Mouse (Mus musculus) liver, embryonic 13.5 days (tissue): ENCODE measurements around the gene Prpf40b. TPM values are rescaled to one million over a fixed set of nuclear protein-coding genes. Genes with fewer than 3 reads are reported as not detected.

Experiments used
- ATAC-seq: fragments of 200-750 bp; cut with Nextera tagmentation; 2 replicates; pipeline ENCODE4 v1.8.0; 2017; ENCODE audit warnings: low read depth, mild to moderate bottlenecking, moderate number of reproducible peaks, moderate library complexity
- DNase-seq: peaks from one replicate; pipeline ENCODE4 v3.0.0; 2022
- H3K27ac ChIP-seq: fragments of 300-500 bp; sonication (generic); 2 replicates; pipeline ENCODE4 v1.5.1; 2015; ENCODE audit warnings: moderate library complexity, mild to moderate bottlenecking, inconsistent platforms
- H3K27me3 ChIP-seq: fragments of 300-500 bp; sonication (generic); 2 replicates; pipeline ENCODE4 v1.6.1; 2015; ENCODE audit warnings: mild to moderate bottlenecking, inconsistent platforms
- H3K36me3 ChIP-seq: fragments of 300-500 bp; sonication (generic); 2 replicates; pipeline ENCODE4 v1.6.1; 2015; ENCODE audit warnings: mild to moderate bottlenecking, inconsistent platforms
- H3K4me1 ChIP-seq: fragments of 300-500 bp; sonication (generic); replicated peaks from 2 replicates; pipeline ENCODE4 v1.6.1; 2015; ENCODE audit warnings: inconsistent platforms
- H3K4me2 ChIP-seq: fragments of 300-500 bp; sonication (generic); 2 replicates; pipeline ENCODE4 v1.6.1; 2015; ENCODE audit warnings: inconsistent platforms, mild to moderate bottlenecking, moderate library complexity
- H3K4me3 ChIP-seq: fragments of 300-500 bp; sonication (generic); replicated peaks from 2 replicates; pipeline ENCODE4 v1.5.1; 2015; ENCODE audit warnings: mild to moderate bottlenecking, inconsistent platforms
- H3K9ac ChIP-seq: fragments of 300-500 bp; sonication (generic); 2 replicates; pipeline ENCODE4 v1.6.1; 2015; ENCODE audit warnings: mild to moderate bottlenecking, inconsistent platforms
- H3K9me3 ChIP-seq: fragments of 300-500 bp; sonication (generic); replicated peaks from 2 replicates; pipeline ENCODE4 v1.6.1; 2016; ENCODE audit warnings: inconsistent platforms
- WGBS: fragments of 180-500 bp; shearing (Covaris S2); methylation state at CpG from one replicate; pipeline ENCODE4 v1.1.7; 2015; ENCODE audit not compliant: insufficient replicate concordance; 5-methylcytosine and 5-hydroxymethylcytosine counted together
- polyA plus RNA-seq: library from polyadenylated mRNA; unstranded; fragments of >200 nt; fragmentation: Nextera tagmentation; extraction: Ambion mirVana; gene quantifications from 2 replicates; pipeline ENCODE4 v1.2.1, GENCODE M21; 2015

Prpf40b gene
- polyA plus RNA-seq, 1 experiment from 2014 or later = 8.9 TPM

DNA sequence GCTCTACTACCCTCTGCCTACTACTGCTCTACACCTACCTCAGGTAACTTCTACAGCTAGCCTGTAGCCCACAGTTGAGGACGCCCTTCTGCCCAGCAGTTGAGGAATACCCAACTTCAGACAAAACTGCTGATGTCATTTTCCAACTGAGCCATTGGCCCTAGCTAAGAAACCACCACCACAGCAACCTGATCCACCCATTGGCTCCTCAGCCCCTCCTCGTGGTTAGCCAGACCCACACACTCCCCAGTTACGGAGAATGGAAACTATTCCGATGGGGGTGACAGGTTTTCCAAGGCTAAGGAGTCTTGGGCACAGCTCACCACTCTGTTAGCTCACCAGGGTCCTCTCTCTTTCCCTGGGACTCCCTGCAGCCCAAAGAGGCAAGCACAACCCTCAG lies 50.1 kb downstream of the Prpf40b start:
- Histone ChIP-seq H3K27ac (no peak overlapping the region), H3K9me3 (no peaks in the 10 kb centered on the region), H3K36me3 (no peaks in the 10 kb centered on the region), H3K27me3 (peaks cover 5% of the 10 kb centered on the region; the same call in 1 of the 2 replicates), H3K9ac (no peak overlapping the region), H3K4me1 (peaks cover 75% of the 10 kb centered on the region), H3K4me2 (no peak overlapping the region), H3K4me3 (no peak overlapping the region)
- WGBS = 38% methylated on average over 4 of the region's 4 CpGs
- no peak for DNase-seq
- no peak for ATAC-seq

DNA sequence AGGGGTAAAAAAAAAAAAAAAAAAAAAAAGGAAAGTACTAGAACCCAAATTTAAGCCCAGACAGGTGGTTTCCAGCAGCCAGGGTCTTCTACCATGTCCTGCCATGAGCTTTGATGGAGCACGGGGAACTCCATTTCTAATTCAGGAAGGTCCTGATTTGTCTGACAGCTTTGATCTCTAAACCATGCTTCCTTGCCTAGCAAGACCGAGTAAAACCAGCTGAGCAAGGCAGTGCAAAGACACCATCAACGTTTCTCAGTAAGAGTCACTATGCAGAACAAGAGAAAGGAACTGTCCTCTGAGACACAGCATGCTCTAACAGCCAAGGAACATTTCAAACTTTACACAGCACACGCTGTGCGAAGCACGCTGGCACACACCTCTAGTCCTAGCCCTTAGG lies 56.7 kb downstream of the Prpf40b start:
- Histone ChIP-seq H3K27ac (no peak overlapping the region), H3K4me2 (no peak overlapping the region), H3K4me1 (peaks cover 22% of the 10 kb centered on the region), H3K27me3 (no peaks in the 10 kb centered on the region), H3K36me3 (no peaks in the 10 kb centered on the region), H3K4me3 (no peak overlapping the region), H3K9me3 (no peaks in the 10 kb centered on the region), H3K9ac (no peak overlapping the region)
- WGBS = 54% methylated on average over 6 of the region's 6 CpGs
- DNase-seq (no peak), ATAC-seq (no peak)

DNA sequence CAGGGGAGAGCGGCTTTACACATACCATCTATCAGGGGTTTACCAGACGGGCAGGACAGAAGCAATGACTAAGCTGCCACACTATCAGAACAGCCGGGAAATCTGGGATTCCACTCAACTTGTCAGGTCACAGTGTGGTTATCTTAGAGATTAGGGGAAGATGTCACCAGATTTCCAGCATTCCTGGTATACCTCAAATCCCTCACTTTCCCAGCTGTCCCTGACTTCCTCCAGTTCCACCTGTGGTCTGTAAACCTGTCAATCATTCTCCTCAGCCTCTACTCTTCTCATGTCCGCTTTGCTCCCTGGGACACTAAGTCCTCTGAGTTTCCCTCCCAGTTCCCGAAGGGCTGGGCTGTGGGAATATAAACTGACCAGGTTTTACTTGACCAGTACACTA lies 57.4 kb downstream of the Prpf40b start:
- ATAC-seq = no peak
- Histone ChIP-seq H3K36me3 (no peaks in the 10 kb centered on the region), H3K27ac (no peak overlapping the region), H3K27me3 (no peaks in the 10 kb centered on the region), H3K4me2 (no peak overlapping the region), H3K4me1 (peaks cover 23% of the 10 kb centered on the region), H3K4me3 (no peak overlapping the region), H3K9ac (no peak overlapping the region), H3K9me3 (no peaks in the 10 kb centered on the region)
- no peak for DNase-seq
- 35% methylated on average over 5 of the region's 5 CpGs for whole genome bisulfite sequencing

DNA sequence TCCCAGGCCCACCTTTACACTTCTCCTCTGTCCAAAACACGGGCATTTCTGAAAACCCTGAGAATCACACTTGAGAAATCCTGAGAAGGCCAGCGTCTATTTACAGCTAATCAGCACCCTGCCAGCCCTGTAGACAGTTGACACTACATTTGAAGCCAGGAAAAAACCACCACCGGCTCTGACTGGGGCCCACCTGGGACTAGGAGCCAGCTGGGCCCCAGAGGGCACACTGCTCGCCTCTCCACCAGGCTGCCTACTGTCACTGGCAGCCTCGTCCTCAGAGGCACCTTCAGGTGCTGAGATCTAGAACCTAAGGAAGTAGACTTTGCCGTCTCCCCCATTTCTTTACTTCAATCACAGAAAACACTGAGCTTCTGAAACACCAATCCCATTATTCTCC lies 60.8 kb downstream of the Prpf40b start:
- H3K4me1 ChIP-seq = peaks cover 6% of the 10 kb centered on the region
- WGBS = 36% methylated on average over 6 of the region's 6 CpGs
- H3K27ac ChIP-seq = no peak overlapping the region

DNA sequence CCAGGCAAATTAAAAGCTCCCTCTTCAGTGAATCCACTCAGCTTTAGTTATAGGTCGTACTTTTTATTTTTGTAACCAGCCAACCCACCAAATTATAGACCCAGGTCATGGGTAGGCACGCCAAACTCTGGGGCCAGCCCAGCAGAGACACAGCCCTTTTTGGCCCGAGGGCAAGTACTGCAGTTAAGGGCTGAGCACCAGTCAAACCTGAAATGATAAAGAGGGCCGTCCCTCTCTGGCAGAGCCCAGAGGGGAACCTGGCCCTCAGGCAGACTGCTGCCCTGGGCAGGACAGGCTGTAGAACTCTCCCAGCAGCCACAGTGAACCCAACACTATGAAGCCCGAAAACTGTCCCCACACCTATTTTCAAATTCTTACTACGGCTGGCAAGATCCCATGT lies 61.6 kb downstream of the Prpf40b start:
- Histone ChIP-seq H3K27ac (no peak overlapping the region), H3K4me1 (peaks cover 4% of the 10 kb centered on the region), H3K4me3 (no peak overlapping the region), H3K36me3 (no peaks in the 10 kb centered on the region), H3K9me3 (no peaks in the 10 kb centered on the region), H3K4me2 (no peak overlapping the region), H3K9ac (no peak overlapping the region), H3K27me3 (no peaks in the 10 kb centered on the region)
- WGBS = 53% methylated on average over 6 of the region's 6 CpGs
- DNase-seq (no peak), ATAC-seq (no peak)

More for the DNA sequence above, 60.8 kb downstream of the Prpf40b start:
- no peak overlapping the region for H3K9ac ChIP-seq
- H3K4me2 ChIP-seq = no peak overlapping the region
- no peaks in the 10 kb centered on the region for H3K36me3 ChIP-seq
- no peaks in the 10 kb centered on the region for H3K27me3 ChIP-seq
- ATAC-seq (no peak), DNase-seq (no peak)
- H3K9me3 ChIP-seq = no peaks in the 10 kb centered on the region
- H3K4me3 ChIP-seq = no peak overlapping the region

DNA sequence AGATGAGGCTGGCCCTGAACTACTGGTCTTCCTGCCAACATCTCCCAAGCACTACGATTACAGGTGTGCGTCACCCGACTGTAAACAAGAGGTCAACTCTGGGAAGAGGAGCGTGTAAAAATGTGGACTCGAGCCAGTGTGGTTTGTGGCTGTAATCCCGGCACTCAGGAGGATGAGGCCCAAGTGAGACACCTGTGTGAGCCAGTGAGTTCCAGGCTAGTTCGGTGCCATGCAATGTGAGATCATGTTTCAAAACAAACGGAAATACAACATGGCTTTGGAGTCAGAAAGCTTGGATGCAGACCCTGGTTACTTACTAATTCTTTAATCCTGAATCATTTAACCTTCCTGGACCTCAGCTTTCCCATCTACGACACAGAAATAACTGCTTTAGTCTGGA lies 64.1 kb downstream of the Prpf40b start:
- no peak overlapping the region for H3K9ac ChIP-seq
- no peak overlapping the region for H3K4me3 ChIP-seq
- DNase-seq = no peak
- 69% methylated on average over 9 of the region's 9 CpGs for WGBS
- no peaks in the 10 kb centered on the region for H3K27me3 ChIP-seq
- no peak overlapping the region for H3K27ac ChIP-seq
- H3K36me3 ChIP-seq = no peaks in the 10 kb centered on the region
- no peak for ATAC-seq
- peaks cover 4% of the 10 kb centered on the region; the same call in 1 of the 2 replicates for H3K4me1 ChIP-seq
- H3K9me3 ChIP-seq = no peaks in the 10 kb centered on the region
- H3K4me2 ChIP-seq = no peak overlapping the region

DNA sequence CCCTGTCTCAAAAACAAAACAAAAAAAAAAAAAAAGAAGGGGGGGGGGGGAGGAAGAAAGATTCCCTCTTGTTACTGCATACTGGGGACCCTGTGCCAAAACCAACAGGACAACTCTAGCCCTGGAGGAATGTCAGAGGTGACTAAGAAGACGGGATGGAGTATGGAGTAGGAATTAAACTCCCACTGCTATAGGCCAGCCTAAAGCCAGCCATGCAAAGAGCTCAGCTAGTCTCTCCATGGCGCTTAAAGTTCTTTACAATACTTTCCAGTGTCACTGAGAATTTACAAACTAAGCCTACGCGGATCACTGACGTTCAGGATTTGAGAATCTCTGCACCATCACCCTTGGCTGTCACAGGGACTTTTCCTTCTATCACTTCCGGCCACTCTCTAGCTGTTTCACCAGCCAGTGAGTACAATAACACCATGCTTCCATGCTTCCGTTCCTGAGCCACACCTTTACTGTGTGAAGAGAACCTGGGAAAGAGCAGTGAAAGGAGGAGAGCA lies 69.2 kb downstream of the Prpf40b start:
- H3K9ac ChIP-seq = no peak overlapping the region
- H3K27me3 ChIP-seq = peaks cover 12% of the 10 kb centered on the region
- H3K27ac ChIP-seq = no peak overlapping the region
- no peak for DNase-seq
- H3K36me3 ChIP-seq = no peaks in the 10 kb centered on the region
- H3K4me2 ChIP-seq = no peak overlapping the region
- no peaks in the 10 kb centered on the region for H3K9me3 ChIP-seq
- WGBS = 68% methylated on average over 7 of the region's 7 CpGs
- H3K4me1 ChIP-seq = peaks cover 15% of the 10 kb centered on the region
- no peak overlapping the region for H3K4me3 ChIP-seq
- ATAC-seq = no peak

DNA sequence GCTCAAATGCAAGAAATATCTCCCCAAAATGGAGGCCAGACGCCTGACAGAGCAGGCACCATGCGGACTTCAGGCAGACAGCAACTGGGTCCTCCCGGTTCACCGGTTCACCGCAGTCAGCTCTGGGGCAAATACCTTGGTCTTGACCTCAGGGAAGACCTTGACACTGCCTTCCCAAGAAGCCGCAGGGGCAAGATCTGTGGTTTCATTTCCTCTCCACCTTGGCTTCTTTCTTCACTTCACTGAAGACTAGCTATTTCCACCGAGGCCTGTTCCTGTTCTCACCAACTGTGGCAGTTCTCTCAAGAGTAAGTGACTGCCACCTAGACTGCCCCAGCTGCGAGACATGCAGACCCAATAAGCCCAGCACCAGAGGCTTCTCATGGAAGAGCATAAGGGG lies 70.0 kb downstream of the Prpf40b start:
- ATAC-seq = no peak
- WGBS = 29% methylated on average over 8 of the region's 8 CpGs
- Histone ChIP-seq H3K4me2 (no peak overlapping the region), H3K9me3 (no peaks in the 10 kb centered on the region), H3K27ac (no peak overlapping the region), H3K4me3 (no peak overlapping the region), H3K27me3 (peaks cover 20% of the 10 kb centered on the region), H3K9ac (no peak overlapping the region), H3K36me3 (no peaks in the 10 kb centered on the region), H3K4me1 (peaks cover 22% of the 10 kb centered on the region)
- DNase-seq = no peak

Other genes starting within 250 kb of the Prpf40b start
- 0.54 and 0.62 TPM in 2 replicates for gene Prph, start 239.9 kb upstream of the Prpf40b start, polyA plus RNA-seq
- gene Troap, start 220.5 kb upstream of the Prpf40b start, polyA plus RNA-seq = 14.5 and 18.9 TPM in 2 replicates
- not detected in 2 replicates for gene C1ql4, start 207.3 kb upstream of the Prpf40b start, polyA plus RNA-seq
- 14.6 and 16.9 TPM in 2 replicates for gene Dnajc22, start 201.9 kb upstream of the Prpf40b start, polyA plus RNA-seq
- gene Spats2, start 169.2 kb upstream of the Prpf40b start, polyA plus RNA-seq = 11.5 and 14.4 TPM in 2 replicates
- 0.05 and 0.06 TPM in 2 replicates for gene Kcnh3, start 70.2 kb upstream of the Prpf40b start, polyA plus RNA-seq
- 59.0 and 59.2 TPM in 2 replicates for gene Mcrs1, start 43.1 kb upstream of the Prpf40b start, polyA plus RNA-seq
- 0.06 TPM in 1 of 2 replicates, not detected in the other for gene Fam186b, start 801 bp downstream of the Prpf40b start, polyA plus RNA-seq
- gene Fmnl3, start 75.4 kb downstream of the Prpf40b start, polyA plus RNA-seq = 3.4 and 3.7 TPM in 2 replicates
- 188 and 210 TPM in 2 replicates for gene Tmbim6, start 97.8 kb downstream of the Prpf40b start, polyA plus RNA-seq
- gene Nckap5l, start 162.7 kb downstream of the Prpf40b start, polyA plus RNA-seq = 0.85 and 1.1 TPM in 2 replicates
- gene Bcdin3d, start 179.6 kb downstream of the Prpf40b start, polyA plus RNA-seq = 7.3 and 7.4 TPM in 2 replicates
- gene Faim2, start 233.1 kb downstream of the Prpf40b start, polyA plus RNA-seq = 0.06 and 0.16 TPM in 2 replicates